Mouse (Mus musculus): ENCODE results near the gene Cdh1. TPM values are rescaled to one million over a fixed set of nuclear protein-coding genes. Genes with fewer than 3 reads are reported as not detected.
A peak's percentile ranks its signal among the peaks of the same experiment; 100 is the strongest.

Gene Cdh1
- total RNA-seq, 1 experiment from 2014 or later = 5.2 TPM

DNA sequence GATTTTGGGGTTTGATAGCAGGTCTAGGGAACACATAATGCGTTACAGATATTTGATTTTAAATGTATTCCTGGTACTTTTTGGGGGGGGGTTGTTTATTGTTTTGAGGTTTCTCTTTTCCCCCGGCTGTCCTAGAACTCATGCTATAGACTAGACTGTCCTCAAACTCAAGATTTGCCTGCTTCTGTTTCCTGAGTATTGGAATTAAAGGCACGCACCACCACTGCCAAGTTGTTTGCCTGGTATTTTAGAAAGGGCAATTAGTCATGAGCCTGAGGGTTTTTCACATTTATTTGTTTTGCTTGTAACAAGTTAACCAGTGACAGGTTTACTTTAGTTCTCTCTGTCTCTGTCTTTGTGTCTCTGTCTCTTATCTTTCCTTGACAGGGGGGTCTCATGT is 20.3 kb downstream of the Cdh1 start:
- DNase-seq = no peak

DNA sequence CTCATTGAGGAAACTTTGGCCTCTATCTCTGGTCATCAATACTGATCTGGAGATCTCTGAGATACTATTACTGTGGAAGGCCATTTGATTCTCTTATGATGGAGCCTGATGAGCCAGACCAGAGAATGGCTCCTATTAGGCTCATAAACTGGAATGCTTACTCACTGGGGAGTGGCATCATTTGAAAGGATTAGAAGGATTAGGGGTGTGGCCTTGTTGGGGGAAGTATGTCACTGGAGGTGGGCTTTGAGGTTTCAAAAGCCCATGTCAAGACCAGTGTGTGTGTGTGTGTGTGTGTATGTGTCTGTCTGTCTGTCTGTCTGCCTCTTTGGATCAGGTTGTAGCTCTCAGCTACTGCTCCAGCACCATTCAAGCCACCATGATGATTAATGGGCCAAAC is 20.8 kb downstream of the Cdh1 start:
- DNase-seq = no peak

DNA sequence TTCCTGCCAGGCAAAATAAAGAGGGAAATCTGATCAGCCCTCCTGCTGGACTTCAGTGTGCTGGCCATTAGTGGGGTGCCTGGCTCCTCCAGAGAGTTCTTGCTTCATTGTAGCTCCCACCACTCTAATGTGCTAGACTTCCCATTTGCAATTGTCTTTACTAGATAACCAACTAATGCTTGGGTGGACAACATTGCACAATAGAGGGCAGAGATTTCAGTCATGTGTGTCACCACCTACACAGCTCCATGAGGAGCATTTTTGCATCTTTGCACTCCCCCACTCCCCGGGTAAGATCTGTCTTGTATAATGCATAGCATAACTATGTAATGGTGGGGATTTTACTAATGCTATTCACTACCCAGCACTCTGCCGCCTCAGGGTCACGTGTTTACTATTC is 21.6 kb downstream of the Cdh1 start:
- no peak for DNase-seq

DNA sequence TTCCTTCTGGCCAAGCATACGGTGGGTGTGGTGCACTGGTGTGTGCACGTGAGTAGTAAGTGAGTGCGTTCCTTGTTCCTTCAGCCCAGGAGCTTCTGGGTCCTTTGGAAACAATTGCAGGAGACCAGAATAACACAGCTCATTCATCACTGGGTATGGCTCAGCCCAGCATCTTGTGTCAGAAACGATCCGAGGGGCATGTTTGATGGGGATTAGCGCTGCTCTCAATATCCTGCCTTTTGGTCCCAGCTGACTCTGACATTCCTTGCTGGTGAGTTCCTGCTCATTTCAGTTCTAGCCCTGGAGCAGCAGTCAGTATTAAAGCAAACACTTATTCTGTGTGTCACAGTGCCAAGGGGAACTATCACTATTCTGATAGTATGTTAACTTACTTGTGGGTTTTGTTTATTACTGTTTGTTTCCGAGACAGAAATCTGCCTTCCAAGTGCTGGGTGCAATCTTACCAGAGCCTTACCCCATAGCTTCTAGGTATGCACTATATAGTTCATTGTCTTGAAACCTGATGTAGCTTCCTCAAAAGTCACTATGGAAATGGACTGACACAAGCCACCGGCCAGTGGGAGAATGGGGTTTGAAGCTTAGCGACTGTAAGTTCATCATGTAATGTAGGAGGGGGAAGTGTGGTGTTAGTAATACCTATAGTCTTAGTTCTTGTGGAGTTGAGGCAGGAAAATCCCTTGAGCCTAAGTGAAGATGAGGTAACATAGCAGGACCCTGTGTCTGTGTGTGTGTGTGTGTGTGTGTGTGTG is 23.1 kb downstream of the Cdh1 start:
- no peak for DNase-seq

DNA sequence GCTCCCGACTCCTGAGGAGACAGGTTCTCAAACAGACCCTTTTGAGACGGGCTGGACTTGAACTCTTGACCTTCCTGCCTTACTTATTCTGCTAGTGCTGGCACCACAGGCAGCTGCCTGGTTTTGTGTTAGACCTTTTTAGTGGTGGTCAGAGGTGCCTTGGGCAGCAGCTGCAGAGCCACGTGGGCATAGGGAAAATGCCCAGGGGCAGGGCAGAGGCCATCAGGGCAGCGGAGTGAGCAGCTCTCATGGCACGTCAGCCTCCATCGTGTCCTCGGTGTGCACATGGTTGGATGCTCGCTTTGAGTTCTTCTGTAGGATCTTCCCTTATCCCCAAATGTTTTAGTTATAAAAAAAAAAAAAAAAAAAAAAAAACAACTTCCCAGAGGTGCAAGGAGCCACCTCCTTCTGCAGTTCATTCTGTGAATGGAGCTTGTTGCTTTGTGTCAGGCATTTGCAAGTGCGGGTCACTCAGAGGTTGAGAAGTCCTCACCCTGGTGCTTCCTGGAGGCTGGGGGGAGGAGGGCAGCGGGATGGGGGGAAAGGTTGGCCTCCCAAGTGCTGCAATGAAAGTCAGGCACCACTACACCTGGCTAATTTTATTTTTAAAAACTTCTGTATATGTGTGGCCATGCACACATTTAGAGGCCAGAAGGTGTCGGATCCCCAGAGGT is 25.3 kb downstream of the Cdh1 start:
- no peak for DNase-seq

DNA sequence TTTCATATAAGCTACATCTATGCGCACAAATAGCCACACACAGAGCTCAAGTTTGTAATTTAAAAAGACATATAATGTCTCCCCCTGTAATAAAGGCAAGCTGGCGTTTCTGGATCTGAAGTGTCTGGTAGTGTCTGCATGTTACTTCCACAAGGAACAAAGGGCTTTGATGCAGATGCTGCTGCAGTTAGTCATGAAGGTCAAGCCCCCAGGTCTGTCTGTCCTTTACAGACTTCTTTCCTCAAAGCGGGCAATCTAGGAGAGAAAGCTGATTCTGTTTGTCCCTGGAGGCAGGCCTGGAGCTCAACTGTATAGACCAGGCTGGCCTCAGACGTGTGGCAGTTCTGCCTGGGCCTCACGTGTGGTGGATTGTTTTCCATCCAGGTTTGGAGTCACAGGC is 26.3 kb downstream of the Cdh1 start:
- DNase-seq = no peak

DNA sequence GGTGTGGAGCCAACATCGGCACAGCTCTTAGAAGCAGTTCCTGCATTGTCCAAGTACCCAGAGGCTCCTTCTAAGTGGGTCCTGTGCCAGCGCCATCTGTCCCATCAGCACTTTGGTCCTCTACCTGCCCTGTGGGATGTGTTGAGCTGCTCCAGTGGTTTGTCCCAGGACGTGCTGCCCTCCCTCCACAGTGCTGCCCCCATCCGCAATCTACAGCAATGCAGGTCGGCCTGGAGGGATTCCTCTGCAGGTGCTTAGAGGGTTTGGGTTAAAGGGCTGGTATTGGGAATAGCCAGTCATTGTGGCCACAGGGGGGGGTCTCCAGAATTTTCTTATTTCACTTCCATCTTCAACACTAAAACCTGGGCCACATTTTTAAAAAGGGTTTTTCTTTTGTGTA is 28.8 kb downstream of the Cdh1 start:
- DNase-seq = no peak

DNA sequence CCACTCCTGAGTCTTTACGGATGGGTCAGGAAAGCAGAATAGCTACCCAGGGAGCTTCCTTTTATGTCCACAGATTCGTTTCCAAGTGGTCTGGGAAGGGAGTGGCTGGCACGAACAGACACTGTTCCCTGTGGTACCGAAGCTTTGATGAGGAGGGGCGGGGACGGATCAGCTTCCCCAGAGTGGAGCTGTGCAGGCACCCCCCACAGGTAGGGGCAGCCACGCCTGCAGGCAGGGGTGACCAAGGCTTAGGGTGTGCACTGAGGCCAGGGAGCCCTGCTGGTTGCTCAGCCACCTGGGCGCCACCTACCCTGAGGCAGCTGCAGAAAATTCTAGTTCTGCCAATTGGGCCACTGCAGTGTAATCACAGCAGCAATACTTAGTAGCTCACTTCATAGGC is 29.5 kb downstream of the Cdh1 start:
- DNase-seq = no peak

DNA sequence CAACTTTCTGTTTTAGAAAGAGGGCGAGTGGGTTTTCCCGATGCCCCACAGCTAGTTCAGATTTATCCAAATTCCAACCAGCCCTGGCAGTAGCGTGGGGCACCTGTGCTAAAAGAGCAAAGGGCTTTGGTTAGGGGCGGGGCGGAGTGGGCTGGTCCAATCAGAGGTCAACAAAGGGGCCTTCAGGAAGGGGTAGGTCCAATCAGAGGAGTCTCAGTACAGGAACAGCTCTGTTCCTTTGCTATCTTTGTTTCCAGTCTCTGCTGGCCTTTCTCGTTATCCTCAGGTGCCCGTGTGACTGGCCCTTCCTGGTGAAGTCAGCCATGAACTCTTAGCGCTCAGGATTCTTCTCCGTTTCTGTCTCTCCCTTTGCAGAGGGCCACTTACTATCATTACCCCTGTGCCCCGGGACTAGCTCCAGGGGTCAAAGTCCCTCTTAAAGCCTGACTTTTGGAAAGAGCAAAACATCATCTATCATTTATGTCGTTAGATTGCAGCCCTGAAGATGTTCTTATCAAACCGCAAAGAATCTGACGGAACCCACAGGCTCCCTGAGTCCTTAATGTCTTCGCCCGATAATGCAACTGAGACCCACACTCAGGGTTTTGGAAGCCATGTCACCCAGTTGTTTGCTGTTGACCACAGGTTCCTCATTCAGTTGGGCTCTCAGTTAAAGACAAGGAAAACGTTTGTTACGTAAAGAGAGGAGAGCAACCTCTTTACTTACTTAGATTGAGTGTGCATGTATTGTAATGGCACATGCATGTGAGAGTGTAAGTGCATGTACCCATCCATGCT is 30.4 kb downstream of the Cdh1 start:
- DNase-seq = no peak

DNA sequence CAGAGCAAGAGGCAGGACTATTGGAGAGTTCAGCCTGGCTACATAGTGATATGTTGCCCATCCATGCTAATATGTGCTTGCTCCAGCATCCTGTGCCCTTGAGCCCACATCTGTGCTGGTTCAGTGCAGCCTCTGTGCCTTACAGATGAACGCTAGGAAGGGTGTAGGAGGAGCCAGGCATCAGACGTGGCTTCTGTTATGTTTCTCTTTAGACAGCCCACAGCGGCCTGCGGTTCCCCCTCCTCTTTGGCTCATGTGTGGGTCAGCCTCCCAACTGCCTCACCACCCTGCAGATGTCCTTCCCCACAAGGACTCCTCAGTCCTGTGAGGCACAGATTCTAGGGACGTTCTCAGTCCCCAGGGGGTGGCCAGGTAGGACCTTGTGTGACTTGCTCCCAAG is 32.1 kb downstream of the Cdh1 start:
- no peak for DNase-seq

DNA sequence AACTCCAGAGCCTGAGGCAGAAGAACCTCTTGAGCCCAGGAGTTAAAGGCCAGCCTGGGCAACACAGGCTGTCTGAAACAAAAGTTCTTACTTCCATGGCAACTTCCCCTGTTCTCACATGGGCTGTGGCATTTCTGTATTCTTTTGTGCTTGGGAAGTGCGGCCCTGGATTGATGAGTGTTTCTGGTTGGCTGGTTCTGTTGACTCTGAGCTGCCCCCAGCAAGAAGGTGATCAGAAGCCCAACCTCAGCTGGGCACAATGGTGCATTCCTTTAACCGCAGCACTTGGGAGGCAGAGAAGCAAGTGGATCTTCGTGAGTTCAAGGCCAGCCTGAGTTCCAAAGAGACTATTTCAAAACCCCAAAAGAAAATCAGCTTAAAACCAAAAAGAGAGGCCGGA is 34.3 kb downstream of the Cdh1 start:
- DNase-seq = no peak

DNA sequence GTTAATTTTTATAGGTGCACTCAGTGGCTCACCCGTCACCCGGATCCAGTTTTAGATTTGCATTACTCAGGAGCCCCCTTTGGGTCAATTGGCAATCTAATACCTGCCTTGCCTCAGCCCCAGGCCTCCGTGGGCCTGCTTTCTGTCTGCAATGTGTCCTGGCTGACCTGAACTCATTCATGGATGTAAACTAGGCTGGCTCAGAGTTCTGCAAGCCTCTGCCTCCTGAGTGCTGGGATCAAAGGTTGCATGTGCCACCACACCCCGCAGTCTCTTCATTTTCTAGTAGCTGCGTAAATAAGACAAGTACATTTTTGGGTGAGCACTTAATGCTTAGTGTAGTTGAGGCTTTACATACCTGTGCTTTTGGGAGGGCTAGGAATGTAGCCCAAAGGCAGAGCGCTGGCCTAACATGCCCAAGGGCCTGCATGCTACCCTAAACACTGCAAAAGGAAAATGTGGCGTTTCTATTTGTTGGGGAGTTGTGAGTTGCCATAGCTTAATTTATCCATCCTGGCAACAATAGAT is 35.7 kb downstream of the Cdh1 start:
- DNase-seq = no peak

DNA sequence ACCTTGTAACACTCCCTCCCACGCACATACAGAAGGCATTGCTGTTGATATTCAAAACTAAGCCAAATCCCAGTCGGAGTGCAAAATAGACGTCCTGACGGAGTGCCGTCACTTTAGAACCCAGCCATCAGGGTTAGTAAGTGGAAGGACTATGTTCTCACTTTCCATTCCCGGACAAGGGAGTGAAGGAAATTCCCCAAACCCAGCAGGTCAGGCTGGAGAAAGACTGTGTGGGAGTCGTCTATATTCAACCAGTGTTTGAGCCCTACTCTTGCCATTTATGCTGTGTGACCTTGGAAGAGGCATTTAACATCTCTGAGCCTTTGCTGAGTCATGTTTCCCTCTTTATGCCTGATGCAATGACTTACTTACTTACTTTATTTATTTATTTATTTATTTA is 37.1 kb downstream of the Cdh1 start:
- no peak for DNase-seq

DNA sequence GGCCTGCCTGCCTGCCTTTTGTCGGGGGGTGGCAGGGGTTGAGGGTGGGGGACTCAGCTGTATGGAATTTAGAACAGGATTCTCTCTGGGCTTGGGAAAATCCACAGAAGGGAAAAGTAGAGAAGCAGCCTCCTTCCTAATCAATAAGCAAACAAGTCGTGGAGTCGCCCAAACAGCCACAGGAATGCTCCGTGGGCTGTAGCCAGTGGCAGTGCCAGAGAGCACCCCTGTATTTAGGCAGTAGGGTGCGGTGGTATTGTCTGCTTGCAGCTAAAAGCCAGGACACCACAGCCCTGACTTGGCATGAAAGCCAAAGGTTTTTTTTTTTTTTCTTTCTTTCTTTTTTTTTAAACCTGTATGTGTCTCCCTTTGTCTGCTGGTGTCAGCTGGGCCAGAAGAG is 37.8 kb downstream of the Cdh1 start:
- no peak for DNase-seq

DNA sequence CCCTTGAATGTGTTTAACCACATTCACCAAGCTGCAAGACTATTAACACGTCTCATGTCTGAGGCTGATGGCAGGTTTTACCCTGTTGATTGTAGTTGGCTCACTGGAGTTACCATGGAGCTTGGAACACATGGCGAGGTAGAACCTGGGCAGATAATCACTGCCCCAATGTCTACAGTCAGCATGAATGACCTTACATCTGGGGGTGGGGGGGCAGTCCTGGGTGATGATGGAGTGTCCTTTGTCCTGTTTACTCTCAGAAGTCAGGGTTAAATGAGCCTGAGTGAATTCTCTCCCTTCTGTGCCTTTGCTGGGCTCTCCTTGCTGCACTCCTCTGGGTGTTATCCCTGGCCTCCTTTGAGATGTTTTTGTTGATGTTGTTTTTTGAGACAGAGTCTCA is 39.0 kb downstream of the Cdh1 start:
- no peak for DNase-seq

DNA sequence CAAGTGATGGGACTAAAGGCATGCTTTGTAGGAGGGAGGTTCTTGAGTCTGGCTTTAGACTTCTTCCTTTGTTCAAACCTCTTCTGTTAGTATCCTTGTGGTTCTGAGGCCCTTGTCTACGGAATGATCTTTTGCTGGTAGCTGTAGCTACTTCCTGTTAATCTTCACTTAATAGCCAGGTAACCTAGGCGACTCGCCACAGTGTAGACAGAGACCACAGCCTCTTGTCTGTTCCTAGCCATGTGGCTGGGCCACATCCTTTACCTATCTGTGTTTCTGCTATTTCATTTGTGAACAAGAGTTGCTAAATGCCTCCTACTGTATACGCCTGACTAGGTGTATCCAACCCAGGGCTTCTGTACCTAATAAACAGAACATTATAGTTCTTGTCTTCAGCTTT is 39.9 kb downstream of the Cdh1 start:
- DNase-seq = no peak

DNA sequence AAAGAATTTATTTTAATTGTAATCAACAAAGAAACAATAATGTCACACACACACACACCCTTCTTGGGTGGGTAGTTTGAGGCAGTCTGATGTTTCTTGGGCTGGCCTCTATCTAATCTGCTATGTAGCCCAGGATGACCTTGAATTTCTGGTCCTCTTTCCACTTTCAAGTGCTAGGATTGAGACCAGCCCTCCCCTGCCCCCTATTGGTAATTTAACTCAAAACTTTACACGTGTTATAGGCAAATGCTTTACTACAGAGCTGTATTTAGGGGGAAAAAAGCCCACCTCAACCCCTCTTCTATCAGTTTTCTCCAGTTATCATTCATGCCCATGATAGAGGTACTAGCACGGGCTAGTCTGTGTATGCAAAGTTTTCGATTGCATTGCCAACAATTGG is 41.8 kb downstream of the Cdh1 start:
- no peak for DNase-seq

DNA sequence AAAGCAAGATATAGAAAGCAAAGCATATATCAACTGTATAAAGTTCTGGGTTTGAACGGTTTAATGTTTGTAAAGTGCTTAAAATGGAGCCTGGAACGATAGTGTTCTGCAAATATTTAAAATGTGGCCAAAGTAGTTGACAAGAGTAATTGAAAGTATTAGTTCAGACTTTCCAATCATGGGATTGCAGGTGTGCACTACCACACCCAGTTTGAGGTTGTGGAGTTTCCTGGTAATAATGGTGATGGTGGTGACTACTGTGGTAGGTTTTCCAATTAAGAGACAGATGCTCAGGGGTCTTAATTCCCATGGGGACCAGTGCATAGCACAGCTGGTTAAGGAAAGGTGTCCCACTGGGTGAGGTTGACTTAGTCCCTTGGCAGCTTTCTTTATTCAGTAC is 43.0 kb downstream of the Cdh1 start:
- no peak for DNase-seq

DNA sequence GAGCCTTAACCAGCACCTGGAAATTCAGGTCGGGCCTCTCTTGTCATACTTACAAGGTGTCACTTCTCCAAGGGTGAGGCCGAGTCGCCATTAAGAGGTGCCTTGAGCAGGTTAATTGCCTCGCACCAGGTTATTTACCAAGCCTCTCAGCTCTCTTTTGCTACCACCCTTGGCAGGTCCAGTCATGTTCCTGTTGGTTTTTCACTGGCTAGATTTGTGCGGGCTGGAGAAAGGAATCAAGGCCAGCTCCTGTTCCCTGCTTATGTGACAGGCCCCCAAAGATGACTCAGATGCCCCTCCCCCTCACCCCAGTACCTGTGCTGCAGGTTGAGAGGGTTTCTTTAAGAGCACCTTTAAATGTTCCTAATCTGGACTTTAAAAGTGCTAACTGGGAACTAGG is 43.6 kb downstream of the Cdh1 start:
- no peak for DNase-seq

DNA sequence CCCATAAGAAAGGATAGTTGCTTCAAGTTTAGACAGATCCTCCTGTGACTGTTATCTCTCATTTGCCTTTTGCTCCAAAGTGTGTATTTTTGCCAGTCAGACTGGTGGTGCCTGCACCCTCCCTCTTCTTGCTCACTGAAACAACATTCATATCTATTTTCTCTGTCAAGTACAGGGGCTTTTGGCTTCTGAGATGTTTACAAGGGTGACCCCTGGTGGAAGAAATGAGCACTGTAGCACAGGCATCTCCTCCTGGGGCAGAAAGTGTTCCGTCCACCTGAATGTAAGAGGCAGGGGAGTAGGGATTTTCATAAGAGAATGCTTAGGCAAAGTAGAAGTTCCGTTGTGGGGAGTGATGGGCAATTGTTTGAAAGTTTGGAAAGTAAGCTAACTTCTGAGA is 44.2 kb downstream of the Cdh1 start:
- DNase-seq = peak; percentile 80

DNA sequence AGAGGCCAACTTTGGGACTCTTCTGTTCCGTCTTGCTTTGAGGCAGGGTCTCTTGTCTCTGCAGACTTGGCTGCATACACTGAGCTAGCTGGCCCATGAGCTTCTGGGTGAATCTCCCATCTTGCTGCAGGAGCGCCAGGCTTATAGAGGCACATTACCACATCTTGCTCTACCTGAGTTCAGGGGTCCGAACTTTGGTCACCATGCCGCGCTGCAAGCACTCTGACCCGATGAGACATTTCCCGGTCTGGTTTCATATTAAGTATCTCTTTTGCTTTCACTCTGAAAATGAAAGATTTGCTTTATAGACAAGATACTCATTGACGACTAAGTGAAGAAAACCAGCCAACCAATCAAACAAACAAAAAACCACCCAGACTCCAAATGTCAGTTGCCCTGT is 45.3 kb downstream of the Cdh1 start:
- DNase-seq = no peak

DNA sequence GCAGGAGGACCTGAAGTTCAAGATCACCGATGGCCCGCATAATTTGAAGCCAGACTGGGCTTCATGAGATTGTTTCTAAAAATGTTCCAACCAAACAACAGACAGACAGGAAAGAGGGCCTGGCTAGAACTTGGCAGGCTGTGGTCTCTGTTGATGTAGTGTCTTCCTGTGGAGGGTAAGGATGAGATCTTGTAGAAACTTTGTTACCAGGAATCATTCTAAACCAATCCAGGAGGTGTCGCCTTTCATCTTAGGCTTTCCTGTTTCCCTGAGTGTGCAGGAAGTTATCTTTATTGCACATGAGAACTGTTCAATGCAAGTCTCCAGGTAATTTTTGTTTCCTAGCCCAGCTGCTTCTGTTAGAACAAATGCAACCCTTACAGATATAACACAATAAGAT is 48.8 kb downstream of the Cdh1 start:
- DNase-seq = no peak

DNA sequence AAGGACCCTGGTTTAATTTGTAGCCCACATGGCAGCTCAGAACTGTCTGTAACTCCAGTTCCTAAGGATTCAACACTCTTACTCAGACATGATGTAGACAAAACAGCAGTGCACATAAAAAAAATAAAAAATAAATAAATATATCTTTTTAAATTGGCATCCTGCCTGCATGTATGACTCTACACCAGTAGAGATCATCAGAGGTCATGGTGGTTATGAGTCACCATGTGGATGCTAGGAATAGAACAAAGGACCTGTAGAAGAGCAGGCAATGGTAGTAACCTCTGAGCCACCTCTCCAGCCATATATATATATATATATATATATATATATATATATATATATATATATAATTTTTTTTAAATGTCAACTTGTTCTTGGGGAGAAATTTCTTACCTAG is 52.9 kb downstream of the Cdh1 start:
- DNase-seq = peak; percentile 20
